Mouse (Mus musculus) R1 (cell line): Measurements from ENCODE around the gene Icosl.
"Not testable (repeated sequence)": the region's sequence is repeated elsewhere in the genome, so short reads cannot be mapped to it uniquely, and the experiment has no call there.

Experiments used
- DNase-seq: peaks from one replicate; pipeline ENCODE4 v3.0.0-alpha.2; 2018; ENCODE audit warnings: low read depth, low spot score

The Icosl gene

GRCm38 (mm10) chr10:78074151-78074550, 5.0 kb downstream of the Icosl start:
- DNase-seq: no peak

GRCm38 (mm10) chr10:78074977-78075376, 5.9 kb downstream of the Icosl start:
- DNase-seq: peak; percentile 81

DNA sequence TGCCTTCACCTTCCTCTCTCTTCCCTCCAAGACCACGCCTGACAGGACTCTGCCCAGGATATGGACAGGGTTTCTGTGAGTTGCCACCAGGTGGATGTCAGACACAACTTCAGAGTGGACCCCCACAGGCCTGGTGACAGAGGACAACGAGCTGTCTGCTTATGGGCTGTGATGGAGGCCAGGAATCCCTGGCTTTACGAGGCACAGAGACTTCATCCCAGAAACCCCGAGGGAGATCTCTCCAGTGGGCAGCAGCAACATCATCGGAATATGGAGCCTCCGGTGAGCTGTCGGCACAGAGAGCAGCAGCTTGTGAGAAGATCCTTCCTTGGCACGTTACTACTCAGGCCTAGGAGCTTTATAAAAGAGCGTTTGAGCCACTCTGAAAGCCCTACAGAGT, 8.8 kb downstream of the Icosl start:
- DNase-seq: no peak

DNA sequence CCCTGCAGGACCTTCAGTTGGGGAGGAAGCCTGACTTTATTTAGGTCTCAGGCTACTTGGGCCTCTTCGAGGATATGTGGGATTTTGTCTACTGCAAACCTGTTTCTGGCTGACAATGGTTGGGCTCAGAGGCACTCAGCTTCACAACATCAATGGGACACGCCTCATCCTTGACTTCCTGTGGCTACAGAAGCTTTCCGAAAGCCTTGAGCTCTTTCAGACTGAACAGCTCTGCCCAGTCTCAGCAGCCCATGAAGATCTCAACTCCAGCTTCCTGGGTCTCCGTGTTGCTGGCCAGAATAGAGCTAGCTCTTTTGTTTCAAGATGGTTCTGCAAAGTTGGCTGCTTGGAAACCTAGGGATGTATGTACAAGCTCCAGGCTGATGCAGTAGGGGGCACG, 9.2 kb downstream of the Icosl start:
- no peak for DNase-seq

DNA sequence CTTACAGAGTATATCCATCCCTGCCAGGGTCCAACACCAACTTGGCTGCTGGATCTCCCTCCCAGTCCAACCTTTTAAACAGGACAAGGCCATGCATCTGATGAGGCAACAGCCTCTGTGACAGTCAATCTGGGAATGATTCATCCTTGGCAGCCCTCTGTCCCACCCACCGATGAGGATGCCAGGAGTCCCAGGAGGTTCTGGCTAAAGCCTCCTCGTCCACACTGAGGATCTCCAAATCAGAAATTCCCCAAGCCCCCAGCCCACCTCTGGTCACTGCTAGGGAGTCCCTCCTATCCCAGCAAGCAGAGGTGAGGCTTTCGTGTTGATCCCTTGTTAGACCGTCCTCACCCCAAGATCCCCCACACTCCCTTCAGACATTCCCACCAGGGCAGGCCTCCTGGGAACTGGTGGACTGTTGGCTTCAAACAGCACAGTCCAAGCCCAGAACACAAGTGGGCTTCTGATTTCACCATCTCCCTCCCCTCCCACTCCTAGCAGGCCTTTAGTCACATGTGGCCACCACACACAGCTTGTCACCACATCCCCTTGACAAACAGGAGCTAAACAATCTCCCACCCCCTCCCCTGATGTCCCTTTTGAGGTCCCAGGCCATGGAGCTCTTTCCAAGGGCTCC, 11.0 kb downstream of the Icosl start:
- DNase-seq: no peak

- no peak for DNase-seq
Measured at GRCm38 (mm10) chr10:78084073-78084472, 15.0 kb downstream of the Icosl start.

DNA sequence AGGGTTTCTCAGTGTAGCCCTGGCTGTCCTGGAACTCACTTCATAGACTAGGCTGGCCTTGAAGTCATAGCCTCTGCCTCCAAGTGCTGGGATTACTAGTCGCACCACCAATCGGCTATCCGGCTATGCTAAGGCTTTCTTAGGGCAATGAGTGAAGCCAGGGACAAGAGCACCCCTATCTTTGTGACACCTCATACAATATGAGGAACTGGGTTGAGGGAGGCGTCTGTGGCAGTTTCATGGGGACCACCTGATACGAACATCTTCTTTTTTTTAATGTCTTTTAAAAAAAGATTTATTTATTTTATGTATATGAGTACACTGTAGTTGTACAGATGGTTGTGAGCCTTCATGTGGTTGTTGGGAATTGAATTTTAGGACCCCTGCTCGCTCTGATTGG, 16.6 kb downstream of the Icosl start:
- no peak for DNase-seq

- no peak for DNase-seq
Measured at GRCm38 (mm10) chr10:78086444-78087061, 17.5 kb downstream of the Icosl start.

- no peak for DNase-seq
Measured at GRCm38 (mm10) chr10:78087101-78087511, 18.0 kb downstream of the Icosl start.

DNA sequence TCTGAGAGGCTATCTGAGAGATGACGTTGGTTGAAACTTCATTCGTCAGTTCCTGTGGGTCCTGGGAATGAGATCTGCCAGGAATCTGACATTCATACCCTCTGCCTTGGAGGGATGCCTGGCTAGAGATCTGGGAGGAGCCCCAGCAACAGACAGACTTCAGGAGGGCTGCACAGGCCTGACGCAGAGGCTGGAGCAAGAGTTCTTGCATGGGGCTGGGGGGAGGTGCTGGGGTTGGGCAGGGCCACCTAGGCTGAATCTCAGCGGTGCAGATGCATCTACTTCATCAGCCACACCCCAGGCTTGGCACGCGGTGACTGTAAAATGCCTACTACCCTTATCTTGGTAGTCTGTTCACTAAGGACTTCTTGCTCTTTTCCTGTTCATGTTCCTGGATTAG, 21.1 kb downstream of the Icosl start:
- no peak for DNase-seq

GRCm38 (mm10) chr10:78090706-78091491, 21.8 kb downstream of the Icosl start:
- no peak for DNase-seq

GRCm38 (mm10) chr10:78091865-78092724, 23.0 kb downstream of the Icosl start:
- no peak for DNase-seq

GRCm38 (mm10) chr10:78092725-78093029, 23.6 kb downstream of the Icosl start:
- DNase-seq: no peak

- DNase-seq: no peak
Measured at GRCm38 (mm10) chr10:78095221-78095620, 26.1 kb downstream of the Icosl start.

- peak; percentile 88 for DNase-seq
Measured at GRCm38 (mm10) chr10:78095954-78096931, 27.1 kb downstream of the Icosl start.

DNA sequence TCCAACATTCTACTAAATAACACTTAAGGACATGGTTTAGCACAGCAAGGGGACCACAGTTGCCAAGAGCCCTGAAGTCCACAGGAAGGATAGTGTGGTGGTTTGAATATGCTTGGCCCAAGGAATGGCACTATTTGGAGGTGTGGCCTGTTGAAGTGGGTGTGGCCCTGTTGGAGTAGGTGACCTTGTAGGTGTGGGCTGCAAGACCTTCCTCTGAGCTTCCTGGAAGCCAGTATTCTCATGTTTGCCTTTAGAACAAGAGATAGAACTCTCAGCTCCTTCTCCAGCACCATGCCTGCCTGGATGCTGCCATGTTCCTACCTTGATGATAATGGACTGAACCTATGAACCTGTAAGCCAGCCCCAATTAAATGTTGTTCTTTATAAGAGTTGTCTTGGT, 30.8 kb downstream of the Icosl start:
- DNase-seq: not testable (repeated sequence)

DNA sequence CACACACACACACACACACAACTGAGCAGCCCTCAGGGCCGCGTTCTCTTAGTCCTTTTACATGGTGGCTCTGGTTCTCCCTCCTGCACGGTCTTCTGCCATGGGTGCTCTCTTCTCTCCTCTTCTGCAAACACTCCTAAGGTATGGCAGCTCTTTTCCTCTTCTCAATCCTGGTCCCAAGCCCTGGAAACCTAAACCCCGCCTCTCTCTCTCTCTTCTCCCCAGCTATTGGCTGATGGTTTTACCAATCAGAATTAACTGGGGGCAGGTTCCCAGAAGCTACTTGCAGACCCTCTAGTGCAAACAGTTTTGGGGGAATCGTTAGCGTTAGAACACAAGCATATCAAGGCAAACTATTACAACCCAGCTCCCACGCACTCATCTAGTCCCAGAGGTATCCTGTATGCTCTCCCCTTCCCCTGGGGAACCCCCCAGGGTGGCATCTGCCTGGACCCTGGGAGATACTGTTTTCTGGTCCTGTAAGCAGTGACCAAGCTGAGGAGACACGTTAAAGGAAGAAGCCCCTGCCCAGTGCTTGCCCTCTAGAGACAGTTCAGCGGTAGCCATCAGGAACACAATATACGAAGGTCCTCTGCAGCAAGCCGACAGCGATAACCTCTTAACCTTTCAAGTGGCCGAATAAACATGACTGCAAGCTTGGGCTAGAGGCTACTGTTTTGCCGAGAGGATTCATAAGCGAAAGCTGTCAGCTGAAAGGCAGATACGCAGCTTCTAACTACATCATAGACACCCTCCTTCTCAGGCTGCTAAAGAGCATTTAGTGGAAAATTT, 32.1 kb downstream of the Icosl start:
- peak; percentile 34 for DNase-seq

- no peak for DNase-seq
Measured at GRCm38 (mm10) chr10:78104555-78105490, 35.7 kb downstream of the Icosl start.

- DNase-seq: no peak
Measured at GRCm38 (mm10) chr10:78105548-78105947, 36.4 kb downstream of the Icosl start.
